Mouse (Mus musculus) stomach, postnatal 0 days (tissue): ENCODE data around the gene Irx3.

Source experiments
- CTCF ChIP-seq: IDR thresholded peaks from 2 replicates; pipeline ENCODE4 v1.5.1; 2016; ENCODE audit warnings: antibody characterized with exemption, low read depth, mild to moderate bottlenecking, moderate library complexity
- EP300 ChIP-seq: optimal IDR thresholded peaks from 2 replicates; pipeline ENCODE3; 2016; ENCODE audit warnings: antibody characterized with exemption

DNA sequence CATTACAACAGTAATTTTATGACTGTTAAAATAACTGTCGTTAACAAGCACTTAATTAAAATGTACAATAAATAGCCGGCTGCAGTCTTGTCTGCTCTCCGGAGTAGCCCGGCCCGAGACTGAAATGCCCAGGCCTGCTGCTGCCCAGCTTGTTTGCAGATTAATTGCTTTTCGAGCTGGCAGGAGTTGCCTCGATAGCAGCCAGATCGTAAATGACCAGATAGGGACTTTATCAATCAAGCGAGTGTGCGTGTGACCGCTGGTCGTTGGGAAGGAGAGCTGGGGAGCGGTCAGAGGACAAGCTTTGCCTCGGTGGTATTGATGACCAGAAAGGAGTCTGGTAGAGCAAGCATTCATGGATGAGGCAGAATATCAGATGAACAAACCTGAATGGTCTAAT, 25.8 kb upstream of the Irx3 start:
- TF ChIP-seq CTCF (no peak), EP300 (no peak)
